15 mouse cellular contexts compared by ENCODE assay signal in the genomic region with DNA sequence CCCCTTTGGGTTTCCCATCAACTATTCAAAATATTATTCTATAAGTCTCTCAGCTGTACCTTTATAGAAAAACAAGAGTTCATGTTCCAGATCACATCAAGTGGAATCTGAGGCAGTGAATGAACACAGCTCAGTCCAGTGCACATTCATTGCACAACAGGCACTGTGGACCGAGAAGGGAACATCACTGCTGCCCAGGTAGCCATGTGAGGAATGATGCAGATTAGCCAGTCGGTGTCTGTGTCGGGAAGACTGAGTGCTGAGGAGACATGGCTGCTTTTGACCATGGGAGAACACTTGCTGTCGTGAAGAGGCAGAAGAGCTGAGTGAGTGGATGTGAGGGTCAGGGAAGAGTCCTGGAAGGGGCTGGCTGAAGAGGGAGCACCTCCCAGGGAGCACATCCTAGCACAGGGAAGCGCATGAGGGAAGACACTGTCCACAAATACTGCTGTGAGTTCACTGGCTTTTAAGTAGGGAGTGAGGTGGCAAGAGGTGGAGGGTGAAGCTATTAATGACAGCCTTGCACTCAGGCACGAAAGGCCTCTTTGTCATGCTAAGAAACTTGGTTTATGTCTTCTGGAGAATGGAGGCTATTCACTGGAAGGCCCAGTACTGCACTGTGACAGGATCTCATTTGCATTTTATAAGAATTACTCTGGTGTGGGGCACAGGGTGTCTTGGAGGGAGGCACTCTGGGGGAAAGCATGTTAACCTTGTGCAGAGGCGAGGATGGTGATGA. TPM values are rescaled to one million over a fixed set of nuclear protein-coding genes. Genes with fewer than 3 reads are reported as not detected.
DNase-seq lines count a peak whose midpoint lies in the region; ATAC-seq and TF ChIP-seq lines count a peak whose summit lies in the region.
"Had no signal": no experiment of that assay in that cellular context is flagged by ENCODE, and none has a peak within 500 bp of the region (broad histone marks: within the 10 kb centered on the region; RNA-seq: fewer than 3 reads in every experiment).

No protein-coding gene starts in this region.

- H3K9ac ChIP-seq in midbrain, postnatal 0 days (replicated peaks; ENCODE audit: low read length, poor library complexity, severe bottlenecking): no peak overlapping the region
- no peak overlapping the region for H3K9ac ChIP-seq in hindbrain, embryonic 15.5 days
- H3K9ac ChIP-seq: limb, embryonic 12.5 days; lung, embryonic 15.5 days had no signal

- no peak overlapping the region for H3K4me2 ChIP-seq in midbrain, postnatal 0 days (ENCODE audit: low read depth, low read length, poor library complexity, severe bottlenecking)
- H3K4me2 ChIP-seq in hindbrain, embryonic 15.5 days: no peak overlapping the region
- H3K4me2 ChIP-seq: limb, embryonic 12.5 days; lung, embryonic 15.5 days had no signal

- no peak for ATAC-seq in midbrain, postnatal 0 days (ENCODE audit: low FRiP score)
- peak; percentile 46; the same call in 1 of the 2 replicates for ATAC-seq in hindbrain, embryonic 15.5 days (ENCODE audit: low FRiP score, low read depth)

- peak overlapping the region; percentile 75 for H3K27ac ChIP-seq in midbrain, embryonic 10.5 days (replicated peaks)
- no peak overlapping the region for H3K27ac ChIP-seq in midbrain, postnatal 0 days (ENCODE audit: low read depth, low read length)
- H3K27ac ChIP-seq in hindbrain, embryonic 15.5 days (replicated peaks): no peak overlapping the region; the same call in 1 of the 2 replicates
- H3K27ac ChIP-seq in olfactory bulb, adult 2 months (ENCODE audit: insufficient read depth, low read depth, low read length): peak overlapping the region; percentile 92
- H3K27ac ChIP-seq: limb, embryonic 12.5 days; lung, embryonic 15.5 days had no signal

- no peaks in the 10 kb centered on the region for H3K36me3 ChIP-seq in midbrain, embryonic 10.5 days
- H3K36me3 ChIP-seq in midbrain, postnatal 0 days (ENCODE audit: insufficient read depth, low read length): no peaks in the 10 kb centered on the region
- H3K36me3 ChIP-seq in hindbrain, embryonic 15.5 days: no peaks in the 10 kb centered on the region
- H3K36me3 ChIP-seq: G1E; limb, embryonic 12.5 days; lung, embryonic 15.5 days had no signal

- peaks cover 52% of the 10 kb centered on the region for H3K4me1 ChIP-seq in midbrain, embryonic 10.5 days
- peaks cover 3% of the 10 kb centered on the region; the same call in 1 of the 2 replicates for H3K4me1 ChIP-seq in midbrain, postnatal 0 days (ENCODE audit: insufficient read depth, low read length)
- H3K4me1 ChIP-seq in hindbrain, embryonic 15.5 days (replicated peaks): peaks cover 40% of the 10 kb centered on the region
- peaks cover 32% of the 10 kb centered on the region for H3K4me1 ChIP-seq in olfactory bulb, adult 2 months (ENCODE audit: control insufficient read depth, insufficient read depth, low read length)
- H3K4me1 ChIP-seq: lung, embryonic 15.5 days had no signal

- no peak for TF ChIP-seq CTCF in midbrain, postnatal 0 days (IDR thresholded peaks at IDR 0.05)
- TF ChIP-seq CTCF in olfactory bulb, adult 2 months (IDR thresholded peaks at IDR 0.05; ENCODE audit: insufficient read depth, low read depth, low read length): no peak

- WGBS in midbrain, embryonic 10.5 days: 65% methylated on average over 7 of the region's 7 CpGs
- 59% methylated on average over 7 of the region's 7 CpGs for WGBS in midbrain, postnatal 0 days
- WGBS in hindbrain, embryonic 15.5 days: 36% methylated on average over 7 of the region's 7 CpGs
- WGBS in olfactory bulb, adult 2 months: 60% methylated on average over 7 of the region's 7 CpGs

- no peaks in the 10 kb centered on the region for H3K9me3 ChIP-seq in midbrain, embryonic 10.5 days (replicated peaks)
- H3K9me3 ChIP-seq in midbrain, postnatal 0 days (ENCODE audit: low read length): no peaks in the 10 kb centered on the region
- H3K9me3 ChIP-seq in hindbrain, embryonic 15.5 days: no peaks in the 10 kb centered on the region
- H3K9me3 ChIP-seq: limb, embryonic 12.5 days; lung, embryonic 15.5 days had no signal

- H3K4me3 ChIP-seq in midbrain, embryonic 10.5 days: no peak overlapping the region
- no peak overlapping the region for H3K4me3 ChIP-seq in midbrain, postnatal 0 days (ENCODE audit: low read depth, low read length)
- no peak overlapping the region for H3K4me3 ChIP-seq in hindbrain, embryonic 15.5 days
- no peak overlapping the region for H3K4me3 ChIP-seq in olfactory bulb, adult 2 months (ENCODE audit: insufficient read depth, low read depth, low read length)
- H3K4me3 ChIP-seq: limb, embryonic 12.5 days; lung, embryonic 15.5 days; myocyte had no signal

- H3K27me3 ChIP-seq in midbrain, embryonic 10.5 days (ENCODE audit: low read depth, poor library complexity, severe bottlenecking): no peaks in the 10 kb centered on the region
- no peaks in the 10 kb centered on the region for H3K27me3 ChIP-seq in midbrain, postnatal 0 days (ENCODE audit: insufficient read depth, low read length)
- H3K27me3 ChIP-seq in hindbrain, embryonic 15.5 days: no peaks in the 10 kb centered on the region
- H3K27me3 ChIP-seq: limb, embryonic 12.5 days; lung, embryonic 15.5 days had no signal

- no peak for TF ChIP-seq POLR2A in olfactory bulb, adult 2 months (IDR thresholded peaks at IDR 0.05; ENCODE audit: insufficient read depth, low read depth, low read length)

- peak; percentile 40 for DNase-seq in embryo, embryonic 10 days (ENCODE audit: low spot score)
- no peak for DNase-seq in embryo, embryonic 9.5 days (ENCODE audit: extremely low spot score)
- DNase-seq in midbrain, embryonic 10.5 days (ENCODE audit: low spot score): no peak
- DNase-seq in midbrain, postnatal 0 days (ENCODE audit: low spot score): no peak
- DNase-seq in layer of hippocampus, adult 11-12 months (ENCODE audit: low spot score): no peak
- DNase-seq in Muller cell, postnatal 12 days (ENCODE audit: inconsistent ontology term): no peak
- DNase-seq: heart, adult 18-20 months; heart, postnatal 4 days had no signal

RNA-seq across cellular contexts. Expression of gene Igsf11, which starts 54.8 kb away (rescaled TPM):
- 1.5 and 2.1 TPM in 2 replicates for polyA plus RNA-seq in midbrain, embryonic 10.5 days (2016; fragmentation: Nextera tagmentation; extraction: Ambion mirVana)
- total RNA-seq in midbrain, postnatal 0 days (2014; rRNA removed): 13.0 and 18.7 TPM in 2 replicates
- polyA plus RNA-seq in midbrain, postnatal 0 days (2015; fragmentation: Nextera tagmentation; extraction: Ambion mirVana): 3.1 TPM in 2 replicates
- polyA plus RNA-seq in hindbrain, embryonic 15.5 days (2015; fragmentation: Nextera tagmentation; extraction: Ambion mirVana): 3.2 and 4.3 TPM in 2 replicates
- not detected in 2 replicates for polyA plus RNA-seq in olfactory bulb, adult 2 months (2012; ENCODE audit: insufficient read depth, insufficient read length, low replicate concordance, missing spikeins)
- total RNA-seq: common myeloid progenitor, adult 5-6 weeks had no signal
- polyA plus RNA-seq: G1E had no signal

Comparison
In these comparisons a context has a peak if more than half of its experiments do, and no peak if none do; other contexts are left out.
1. H3K27ac ChIP-seq: peak in midbrain, embryonic 10.5 days (single experiment) and olfactory bulb, adult 2 months (single experiment); none in midbrain, postnatal 0 days (single experiment) and hindbrain, embryonic 15.5 days (single experiment).